Mouse (Mus musculus): ENCODE data around the gene Rnf7.
A peak's percentile ranks its signal among the peaks of the same experiment; 100 is the strongest.
"Not testable (repeated sequence)": the region's sequence is repeated elsewhere in the genome, so short reads cannot be mapped to it uniquely, and the experiment has no call there.

Rnf7 gene

GRCm38 (mm10) chr9:96478071-96478888 is at the start of gene Rnf7:
Gene Rnf7 (minus strand): TSS chr9:96478675.
- peak; percentile 98 for DNase-seq (ENCODE audit: low read depth, low spot score)

- no peak for DNase-seq (ENCODE audit: low read depth, low spot score)
Observed at GRCm38 (mm10) chr9:96526011-96526410, 47.5 kb upstream of the Rnf7 start.

- no peak for DNase-seq (ENCODE audit: low read depth, low spot score)
Observed at GRCm38 (mm10) chr9:96524972-96525506, 46.6 kb upstream of the Rnf7 start, which contains the start of gene Gm28729. Gene Gm28729 (minus strand): TSS chr9:96525264.

GRCm38 (mm10) chr9:96523148-96523547 is 44.7 kb upstream of the Rnf7 start:
- no peak for DNase-seq (ENCODE audit: low read depth, low spot score)

DNA sequence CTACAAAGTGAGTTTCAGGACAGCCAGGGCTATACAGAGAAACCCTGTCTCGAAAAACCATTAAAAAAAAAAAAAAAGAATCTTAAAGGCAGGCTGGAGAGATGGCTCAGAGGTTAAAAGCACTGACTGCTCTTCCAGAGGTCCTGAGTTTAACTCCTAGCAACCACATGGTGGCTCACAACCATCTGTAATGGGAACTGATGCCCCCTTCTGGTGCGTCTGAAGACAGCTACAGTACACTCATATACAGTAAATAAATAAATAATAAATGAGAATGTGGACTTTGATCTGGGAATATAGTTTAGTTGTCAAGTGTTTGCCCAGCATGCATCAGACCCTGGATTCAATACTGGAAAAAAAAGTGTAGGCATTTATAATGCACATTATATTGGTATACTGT is 43.1 kb upstream of the Rnf7 start:
- peak; percentile 19 for DNase-seq (ENCODE audit: low read depth, low spot score)

DNA sequence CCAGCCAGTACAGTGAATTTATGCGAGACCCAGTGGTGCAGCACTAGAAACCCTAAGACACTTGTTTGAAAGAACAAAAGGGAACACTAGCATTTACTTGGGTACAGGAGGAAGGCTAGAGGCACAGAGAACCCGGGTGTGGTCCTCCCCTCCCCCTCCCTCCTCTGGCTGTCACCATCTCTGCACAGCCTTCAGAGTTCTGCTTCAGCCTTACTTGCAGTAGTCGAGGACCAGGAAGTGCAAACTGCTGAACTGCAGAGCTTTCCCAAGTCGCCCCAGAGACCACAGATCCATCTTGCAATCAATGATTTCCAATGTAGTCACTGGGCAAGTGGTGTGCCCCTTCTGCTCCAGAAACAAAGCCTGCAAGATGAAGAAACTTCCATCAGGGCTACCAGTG is 39.0 kb upstream of the Rnf7 start:
- peak; percentile 25 for DNase-seq (ENCODE audit: low read depth, low spot score)

DNA sequence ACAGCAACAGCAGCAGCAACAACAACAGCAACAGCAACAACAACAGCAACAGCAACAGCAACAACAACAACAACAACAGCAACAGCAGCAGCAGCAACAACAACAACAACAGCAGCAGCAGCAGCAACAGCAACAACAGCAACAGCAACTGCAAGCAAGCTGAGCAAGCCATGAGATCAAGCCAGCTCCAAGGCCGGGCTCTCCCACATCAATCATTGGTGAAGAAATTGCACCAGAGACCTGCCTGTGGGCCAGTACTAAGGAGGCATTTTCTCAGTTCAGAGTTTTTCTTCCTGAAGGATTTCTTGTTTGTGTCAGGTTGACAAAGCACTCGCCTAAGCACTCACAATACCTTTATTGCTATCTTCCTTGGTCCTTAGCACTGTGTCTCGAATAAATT is 38.3 kb upstream of the Rnf7 start:
- no peak for DNase-seq (ENCODE audit: low read depth, low spot score)

DNA sequence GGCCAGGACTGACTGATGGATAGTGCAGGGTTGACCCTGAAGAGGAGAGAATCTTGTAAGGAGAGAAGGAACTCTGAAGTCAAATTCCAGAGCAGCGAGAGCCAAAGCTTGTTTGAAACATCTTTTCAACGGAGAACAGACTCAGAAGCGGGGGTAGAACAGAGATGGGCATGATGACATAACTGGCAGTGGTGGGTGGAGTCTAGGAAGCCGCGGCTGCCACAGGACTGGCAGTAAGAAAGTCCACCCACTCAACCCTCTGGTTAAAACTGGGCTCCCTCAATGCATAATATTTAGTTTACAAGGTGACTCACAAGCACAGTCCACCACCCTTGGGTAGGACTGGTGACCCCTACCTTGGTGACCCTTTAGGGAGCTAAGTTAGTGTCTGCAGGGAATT is 37.3 kb upstream of the Rnf7 start:
- DNase-seq (ENCODE audit: low read depth, low spot score) = peak; percentile 49

- no peak for DNase-seq (ENCODE audit: low read depth, low spot score)
Observed at GRCm38 (mm10) chr9:96514278-96514677, 35.8 kb upstream of the Rnf7 start.

DNA sequence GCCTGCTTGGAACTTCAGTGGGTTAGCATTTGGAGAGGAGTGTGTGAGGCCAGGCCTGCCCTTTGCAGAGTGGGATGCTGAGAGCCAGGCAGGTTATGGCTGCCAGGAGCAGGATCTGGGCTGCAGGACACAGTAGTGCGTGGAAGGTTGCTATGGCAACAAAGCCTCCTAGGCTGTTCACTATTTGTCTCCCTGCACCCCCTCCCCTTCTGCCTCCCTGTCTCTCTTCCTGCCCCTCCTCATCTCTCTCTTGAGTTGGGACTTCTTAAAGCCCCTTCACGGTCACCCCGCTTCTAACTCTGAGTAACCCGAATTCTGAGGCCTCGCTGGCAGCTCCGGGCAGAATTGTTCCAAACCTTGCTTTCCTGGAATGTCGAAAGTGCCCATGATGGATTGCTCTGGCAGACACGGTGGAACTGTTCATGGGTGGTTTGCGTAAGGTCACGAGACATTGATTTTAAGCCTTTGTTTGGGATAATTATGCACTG is 27.6 kb upstream of the Rnf7 start:
- DNase-seq (ENCODE audit: low read depth, low spot score) = no peak

DNA sequence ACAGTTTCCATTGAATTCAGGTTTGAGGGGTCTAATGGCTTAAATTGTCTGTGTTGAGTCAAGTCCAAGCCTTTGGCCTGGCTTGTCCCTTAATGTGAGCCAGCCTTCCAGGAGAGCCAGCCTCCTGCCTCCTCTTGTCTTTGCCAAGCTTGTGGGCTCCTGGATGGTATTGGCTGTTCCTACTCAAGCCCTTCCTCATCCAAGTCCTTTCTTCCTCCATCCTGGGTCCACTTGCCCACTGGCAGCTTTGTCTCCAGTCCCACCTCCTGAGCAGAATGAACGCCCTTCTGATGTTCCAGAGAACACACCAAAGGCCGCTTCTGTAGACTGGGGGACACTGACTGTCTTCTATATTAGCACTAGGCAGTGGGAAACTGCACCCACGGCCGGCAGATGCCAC is 26.7 kb upstream of the Rnf7 start:
- no peak for DNase-seq (ENCODE audit: low read depth, low spot score)

DNA sequence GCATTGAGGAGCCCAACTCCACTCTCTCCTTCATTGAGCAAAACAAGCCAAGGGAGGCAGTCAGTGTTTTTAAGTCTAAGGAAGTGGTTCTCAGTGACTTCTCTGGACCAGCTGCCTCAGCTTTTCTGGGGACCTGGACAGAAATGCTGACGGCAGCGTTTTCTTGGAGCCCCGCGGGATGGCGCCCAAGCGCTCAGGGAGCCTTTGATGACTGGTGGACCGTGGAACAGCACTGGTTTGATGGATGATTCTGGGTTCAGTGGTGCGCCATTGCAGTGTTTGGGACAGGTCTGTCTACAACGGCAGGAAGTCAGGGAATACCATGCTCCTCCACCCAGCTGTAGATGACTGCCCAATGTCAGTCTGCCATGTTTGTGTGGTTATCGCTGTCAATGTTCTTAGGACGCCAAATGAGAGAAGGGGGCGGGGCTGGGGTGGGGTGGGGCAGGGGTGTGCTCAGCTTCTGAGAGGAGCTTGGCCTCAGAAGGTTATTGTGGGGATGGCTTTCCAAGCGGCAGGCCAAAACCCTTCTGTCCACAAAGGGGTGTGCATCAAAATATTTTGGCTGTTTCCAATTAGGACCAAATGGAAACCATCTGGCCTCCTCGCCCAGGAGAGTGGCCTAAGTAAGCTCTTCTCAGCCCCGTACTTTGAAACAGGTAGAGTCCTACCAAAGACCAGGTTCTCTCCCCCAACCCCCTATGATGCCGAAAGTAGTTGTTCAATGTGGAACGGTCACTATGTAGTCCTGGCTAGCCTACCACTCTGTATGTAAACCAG is 25.8 kb upstream of the Rnf7 start:
- no peak for DNase-seq (ENCODE audit: low read depth, low spot score)

GRCm38 (mm10) chr9:96502856-96503610 is 24.6 kb upstream of the Rnf7 start:
- DNase-seq (ENCODE audit: low read depth, low spot score) = no peak

DNA sequence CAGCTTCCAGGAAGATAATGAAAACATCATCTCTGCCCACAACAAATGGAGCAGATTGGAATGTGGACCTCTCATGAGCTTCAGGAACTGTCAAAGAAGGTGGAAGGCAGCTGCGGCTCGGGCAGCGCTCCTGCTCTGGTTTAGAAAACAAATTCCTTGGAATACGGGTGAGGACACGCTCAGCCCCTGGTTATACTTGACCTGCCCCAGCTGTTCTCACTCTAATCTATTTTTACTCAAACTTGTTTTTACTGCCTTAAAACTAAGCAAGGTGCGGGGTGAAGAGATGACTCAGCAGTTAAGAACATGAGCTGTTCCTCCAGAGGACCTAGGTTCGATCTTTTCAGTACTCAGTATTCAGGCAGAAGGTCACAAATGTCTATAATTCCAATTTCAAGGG is 22.7 kb upstream of the Rnf7 start:
- no peak for DNase-seq (ENCODE audit: low read depth, low spot score)

GRCm38 (mm10) chr9:96493212-96493611 is 14.7 kb upstream of the Rnf7 start:
- DNase-seq (ENCODE audit: low read depth, low spot score) = no peak

- DNase-seq (ENCODE audit: low read depth, low spot score) = peak; percentile 83
Observed at GRCm38 (mm10) chr9:96491810-96492209, 13.3 kb upstream of the Rnf7 start.

- not testable (repeated sequence) for DNase-seq (ENCODE audit: low read depth, low spot score)
Observed at GRCm38 (mm10) chr9:96487869-96488268, 9.4 kb upstream of the Rnf7 start.

- DNase-seq (ENCODE audit: low read depth, low spot score) = no peak
Observed at GRCm38 (mm10) chr9:96483648-96484047, 5.2 kb upstream of the Rnf7 start.

- DNase-seq (ENCODE audit: low read depth, low spot score) = no peak
Observed at GRCm38 (mm10) chr9:96483028-96483427, 4.6 kb upstream of the Rnf7 start.

GRCm38 (mm10) chr9:96472356-96472755 is 6.1 kb downstream of the Rnf7 start:
- no peak for DNase-seq (ENCODE audit: low read depth, low spot score)

- DNase-seq (ENCODE audit: low read depth, low spot score) = not testable (repeated sequence)
Observed at GRCm38 (mm10) chr9:96471681-96472080, 6.8 kb downstream of the Rnf7 start.
